Mouse (Mus musculus): ENCODE measurements at regions not wholly inside any gene's neighbourhood (a gene's known extent, or its start where the extent isn't known, plus 50 kb on each side); places are given as distances from the start of the nearest gene placed in this dataset.
A peak's percentile ranks its signal among the peaks of the same experiment; 100 is the strongest.

- peak; percentile 17 for DNase-seq (ENCODE audit: low read depth)
These were observed 161.1 kb downstream of the March11 start for GRCm38 (mm10) chr15:26469901-26470383.

DNA sequence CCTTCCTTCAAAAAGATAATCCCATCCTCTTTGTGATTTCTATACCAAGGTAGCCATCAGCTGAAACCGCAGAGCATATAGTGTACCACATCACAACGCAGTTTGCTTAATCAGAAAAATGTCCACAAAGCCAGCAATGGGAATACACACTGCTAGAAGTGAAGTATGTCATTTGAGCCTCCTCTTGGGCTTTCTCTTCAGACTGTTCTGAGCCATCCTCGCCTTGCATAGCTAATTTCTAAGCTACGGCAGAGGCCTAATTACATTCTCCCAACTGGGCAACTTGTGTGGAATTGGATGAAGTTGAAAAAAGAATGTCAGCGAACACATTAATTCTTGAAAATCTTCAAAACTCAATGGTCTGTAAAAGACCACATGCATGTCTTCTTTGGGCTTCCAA, 178.5 kb downstream of the March11 start:
- DNase-seq (ENCODE audit: low read depth), result no peak

Data from c-Kit-positive CD71-negative TER-119-negative erythroid progenitor cells, embryonic 14.5 days (primary cell).